Mouse (Mus musculus) C2C12 (cell line): Measurements from ENCODE around the gene Gm45837.

Source experiments
- CEBPB ChIP-seq: IDR thresholded peaks from one replicate; pipeline ENCODE4 v1.6.1; 2011; ENCODE audit warnings: low read depth, mild to moderate bottlenecking, control low read depth, moderate library complexity
- CTCF ChIP-seq: IDR thresholded peaks from one replicate; pipeline ENCODE4 v1.5.1; 2011; ENCODE audit not compliant: control insufficient read depth, insufficient read depth, insufficient read length
- MAX ChIP-seq: IDR thresholded peaks from one replicate; pipeline ENCODE4 v1.6.1; 2011; ENCODE audit warnings: mild to moderate bottlenecking, control low read depth
- MYOD1 ChIP-seq: IDR thresholded peaks from one replicate; pipeline ENCODE4 v1.6.1; 2011; ENCODE audit warnings: low read depth; ENCODE audit not compliant: control insufficient read depth, insufficient read length
- MYOG ChIP-seq: IDR thresholded peaks from one replicate; pipeline ENCODE4 v1.6.1; 2011; ENCODE audit not compliant: control insufficient read depth, insufficient read length; ENCODE audit errors: extremely low read depth
- USF1 ChIP-seq: IDR thresholded peaks from one replicate; pipeline ENCODE4 v1.6.1; 2011; ENCODE audit warnings: low read depth, mild to moderate bottlenecking, control low read depth, moderate library complexity

GRCm38 (mm10) chr7:101478099-101478498 is 67.4 kb downstream of the Gm45837 start:
- TF ChIP-seq MAX = no peak
- TF ChIP-seq CTCF = no peak
- TF ChIP-seq MYOD1 = no peak
- TF ChIP-seq CEBPB = no peak
- no peak for TF ChIP-seq MYOG
- TF ChIP-seq USF1 = no peak
